Mouse (Mus musculus): ENCODE measurements around the gene Apaf1.

Gene Apaf1

GRCm38 (mm10) chr10:90974491-90974890 lies 108.1 kb downstream of the Apaf1 start:
- no peaks in the 10 kb centered on the region for H3K27me3 ChIP-seq (ENCODE audit: control insufficient read depth, insufficient read depth, low read length, poor library complexity, severe bottlenecking)

GRCm38 (mm10) chr10:90974084-90974483 lies 108.5 kb downstream of the Apaf1 start:
- Histone ChIP-seq H3K27me3 (ENCODE audit: control insufficient read depth, insufficient read depth, low read length, poor library complexity, severe bottlenecking) (no peaks in the 10 kb centered on the region; the same call in 1 of the 2 replicates), H3K36me3 (ENCODE audit: control insufficient read depth, insufficient read depth, low read length, poor library complexity, severe bottlenecking) (no peaks in the 10 kb centered on the region)
- DNase-seq (ENCODE audit: low read depth, low spot score), result peak; percentile 24

More at GRCm38 (mm10) chr10:90974491-90974890, 108.1 kb downstream of the Apaf1 start:
- H3K36me3 ChIP-seq (ENCODE audit: control insufficient read depth, insufficient read depth, low read length, poor library complexity, severe bottlenecking), result no peaks in the 10 kb centered on the region
- DNase-seq (ENCODE audit: low read depth, low spot score), result no peak

- no peak for DNase-seq (ENCODE audit: low read depth, low spot score)
- no peaks in the 10 kb centered on the region for H3K36me3 ChIP-seq (ENCODE audit: control insufficient read depth, insufficient read depth, low read length, poor library complexity, severe bottlenecking)
- no peaks in the 10 kb centered on the region; the same call in 1 of the 2 replicates for H3K27me3 ChIP-seq (ENCODE audit: control insufficient read depth, insufficient read depth, low read length, poor library complexity, severe bottlenecking)
Observed at GRCm38 (mm10) chr10:90970560-90970959, 112.0 kb downstream of the Apaf1 start.

- no peaks in the 10 kb centered on the region; the same call in 1 of the 2 replicates for H3K27me3 ChIP-seq (ENCODE audit: control insufficient read depth, insufficient read depth, low read length, poor library complexity, severe bottlenecking)
- H3K36me3 ChIP-seq (ENCODE audit: control insufficient read depth, insufficient read depth, low read length, poor library complexity, severe bottlenecking), result no peaks in the 10 kb centered on the region
- DNase-seq (ENCODE audit: low read depth, low spot score), result peak; percentile 63
Observed at GRCm38 (mm10) chr10:90969355-90970174, 113.0 kb downstream of the Apaf1 start.

GRCm38 (mm10) chr10:90968247-90968646 lies 114.3 kb downstream of the Apaf1 start:
- DNase-seq (ENCODE audit: low read depth, low spot score), result no peak
- Histone ChIP-seq H3K36me3 (ENCODE audit: control insufficient read depth, insufficient read depth, low read length, poor library complexity, severe bottlenecking) (no peaks in the 10 kb centered on the region), H3K27me3 (ENCODE audit: control insufficient read depth, insufficient read depth, low read length, poor library complexity, severe bottlenecking) (no peaks in the 10 kb centered on the region; the same call in 1 of the 2 replicates)

GRCm38 (mm10) chr10:90966821-90967220 lies 115.7 kb downstream of the Apaf1 start:
- no peak for DNase-seq (ENCODE audit: low read depth, low spot score)
- H3K36me3 ChIP-seq (ENCODE audit: control insufficient read depth, insufficient read depth, low read length, poor library complexity, severe bottlenecking), result no peaks in the 10 kb centered on the region
- H3K27me3 ChIP-seq (ENCODE audit: control insufficient read depth, insufficient read depth, low read length, poor library complexity, severe bottlenecking), result no peaks in the 10 kb centered on the region; the same call in 1 of the 2 replicates

- no peak for DNase-seq (ENCODE audit: low read depth, low spot score)
- Histone ChIP-seq H3K36me3 (ENCODE audit: control insufficient read depth, insufficient read depth, low read length, poor library complexity, severe bottlenecking) (no peaks in the 10 kb centered on the region), H3K27me3 (ENCODE audit: control insufficient read depth, insufficient read depth, low read length, poor library complexity, severe bottlenecking) (no peaks in the 10 kb centered on the region; the same call in 1 of the 2 replicates)
Observed at GRCm38 (mm10) chr10:90965671-90966315, 116.8 kb downstream of the Apaf1 start.

GRCm38 (mm10) chr10:90964511-90964910 lies 118.1 kb downstream of the Apaf1 start:
- no peaks in the 10 kb centered on the region for H3K36me3 ChIP-seq (ENCODE audit: control insufficient read depth, insufficient read depth, low read length, poor library complexity, severe bottlenecking)

GRCm38 (mm10) chr10:90960374-90960773 lies 122.2 kb downstream of the Apaf1 start:
- Histone ChIP-seq H3K36me3 (ENCODE audit: control insufficient read depth, insufficient read depth, low read length, poor library complexity, severe bottlenecking) (no peaks in the 10 kb centered on the region), H3K27me3 (ENCODE audit: control insufficient read depth, insufficient read depth, low read length, poor library complexity, severe bottlenecking) (no peaks in the 10 kb centered on the region; the same call in 1 of the 2 replicates)
- no peak for DNase-seq (ENCODE audit: low read depth, low spot score)

More at GRCm38 (mm10) chr10:90964511-90964910, 118.1 kb downstream of the Apaf1 start:
- H3K27me3 ChIP-seq (ENCODE audit: control insufficient read depth, insufficient read depth, low read length, poor library complexity, severe bottlenecking), result no peaks in the 10 kb centered on the region; the same call in 1 of the 2 replicates
- DNase-seq (ENCODE audit: low read depth, low spot score), result no peak

GRCm38 (mm10) chr10:90953821-90954220 lies 128.7 kb downstream of the Apaf1 start:
- H3K36me3 ChIP-seq (ENCODE audit: control insufficient read depth, insufficient read depth, low read length, poor library complexity, severe bottlenecking), result no peaks in the 10 kb centered on the region
- DNase-seq (ENCODE audit: low read depth, low spot score), result no peak
- H3K27me3 ChIP-seq (ENCODE audit: control insufficient read depth, insufficient read depth, low read length, poor library complexity, severe bottlenecking), result no peaks in the 10 kb centered on the region; the same call in 1 of the 2 replicates

GRCm38 (mm10) chr10:90953103-90953709 lies 129.4 kb downstream of the Apaf1 start:
- no peaks in the 10 kb centered on the region for H3K36me3 ChIP-seq (ENCODE audit: control insufficient read depth, insufficient read depth, low read length, poor library complexity, severe bottlenecking)
- no peak for DNase-seq (ENCODE audit: low read depth, low spot score)
- no peaks in the 10 kb centered on the region; the same call in 1 of the 2 replicates for H3K27me3 ChIP-seq (ENCODE audit: control insufficient read depth, insufficient read depth, low read length, poor library complexity, severe bottlenecking)

- Histone ChIP-seq H3K27me3 (ENCODE audit: control insufficient read depth, insufficient read depth, low read length, poor library complexity, severe bottlenecking) (no peaks in the 10 kb centered on the region), H3K36me3 (ENCODE audit: control insufficient read depth, insufficient read depth, low read length, poor library complexity, severe bottlenecking) (no peaks in the 10 kb centered on the region)
- DNase-seq (ENCODE audit: low read depth, low spot score), result no peak
Observed at GRCm38 (mm10) chr10:90947608-90948373, 134.8 kb downstream of the Apaf1 start.

GRCm38 (mm10) chr10:90947043-90947442 lies 135.5 kb downstream of the Apaf1 start:
- Histone ChIP-seq H3K36me3 (ENCODE audit: control insufficient read depth, insufficient read depth, low read length, poor library complexity, severe bottlenecking) (no peaks in the 10 kb centered on the region), H3K27me3 (ENCODE audit: control insufficient read depth, insufficient read depth, low read length, poor library complexity, severe bottlenecking) (no peaks in the 10 kb centered on the region)
- no peak for DNase-seq (ENCODE audit: low read depth, low spot score)

GRCm38 (mm10) chr10:90942001-90942700 lies 140.4 kb downstream of the Apaf1 start:
- Histone ChIP-seq H3K27me3 (ENCODE audit: control insufficient read depth, insufficient read depth, low read length, poor library complexity, severe bottlenecking) (no peaks in the 10 kb centered on the region), H3K36me3 (ENCODE audit: control insufficient read depth, insufficient read depth, low read length, poor library complexity, severe bottlenecking) (no peaks in the 10 kb centered on the region)

More at GRCm38 (mm10) chr10:90942001-90942700, 140.4 kb downstream of the Apaf1 start:
- no peak for DNase-seq (ENCODE audit: low read depth, low spot score)
